Comparison of ENCODE assay signal across 9 mouse cellular contexts in genomic region chr5:134583884-134584213, GRCm38 (mm10). TPM values are rescaled to one million over a fixed set of nuclear protein-coding genes. Genes with fewer than 3 reads are reported as not detected.
DNase-seq lines count a peak whose midpoint lies in the region; ATAC-seq lines count a peak whose summit lies in the region.
"Had no signal": no experiment of that assay in that cellular context is flagged by ENCODE, and none has a peak within 500 bp of the region (broad histone marks: within the 10 kb centered on the region; RNA-seq: fewer than 3 reads in every experiment).

No protein-coding gene starts in this region.

- ATAC-seq in heart, embryonic 12.5 days (ENCODE audit: insufficient number of reproducible peaks, low FRiP score): no peak
- ATAC-seq in neural tube, embryonic 11.5 days (ENCODE audit: insufficient read depth, low FRiP score, low TSS enrichment): no peak
- ATAC-seq in intestine, embryonic 16.5 days: no peak
- no peak for ATAC-seq in neural tube, embryonic 15.5 days (ENCODE audit: low FRiP score)
- ATAC-seq in cerebellum, adult (ENCODE audit: insufficient number of reproducible peaks, low FRiP score, low TSS enrichment): no peak
- no peak for ATAC-seq in CD4-positive, CD25-positive, alpha-beta regulatory T cell, adult 4 months

- H3K27me3 ChIP-seq in heart, embryonic 12.5 days (replicated peaks): no peaks in the 10 kb centered on the region
- H3K27me3 ChIP-seq in neural tube, embryonic 11.5 days (ENCODE audit: control insufficient read depth, insufficient read depth, low read length): no peaks in the 10 kb centered on the region
- no peaks in the 10 kb centered on the region for H3K27me3 ChIP-seq in intestine, embryonic 16.5 days (replicated peaks; ENCODE audit: control insufficient read depth, insufficient read depth, low read length)
- H3K27me3 ChIP-seq in neural tube, embryonic 15.5 days (replicated peaks): no peaks in the 10 kb centered on the region

- H3K9me3 ChIP-seq in heart, embryonic 12.5 days (replicated peaks): no peaks in the 10 kb centered on the region
- no peaks in the 10 kb centered on the region for H3K9me3 ChIP-seq in neural tube, embryonic 11.5 days (ENCODE audit: control insufficient read depth, low read length)
- H3K9me3 ChIP-seq in intestine, embryonic 16.5 days (ENCODE audit: control insufficient read depth, low read length): no peaks in the 10 kb centered on the region
- H3K9me3 ChIP-seq in neural tube, embryonic 15.5 days (replicated peaks): no peaks in the 10 kb centered on the region

- WGBS in heart, embryonic 12.5 days: 75% methylated on average over 3 of the region's 3 CpGs
- WGBS in neural tube, embryonic 11.5 days: 78% methylated on average over 3 of the region's 3 CpGs
- WGBS in intestine, embryonic 16.5 days: 68% methylated on average over 3 of the region's 3 CpGs
- WGBS in neural tube, embryonic 15.5 days: 84% methylated on average over 3 of the region's 3 CpGs

- no peak for DNase-seq in heart, adult 18-20 months
- DNase-seq in neural tube, embryonic 11.5 days (ENCODE audit: low spot score): no peak
- DNase-seq in neural tube, embryonic 10.5 days (ENCODE audit: extremely low spot score, low spot score): no peak
- DNase-seq: adrenal gland, postnatal 10 days had no signal

- peak overlapping the region; percentile 96; the same call in 1 of the 2 replicates for H3K9ac ChIP-seq in heart, embryonic 12.5 days
- H3K9ac ChIP-seq in neural tube, embryonic 11.5 days (ENCODE audit: low read length): no peak overlapping the region
- peak overlapping the region; percentile 88; the same call in 1 of the 2 replicates for H3K9ac ChIP-seq in intestine, embryonic 16.5 days (ENCODE audit: low read depth, low read length)
- peak overlapping the region; percentile 95; the same call in 1 of the 2 replicates for H3K9ac ChIP-seq in neural tube, embryonic 15.5 days (replicated peaks)

- H3K4me1 ChIP-seq in heart, embryonic 12.5 days (replicated peaks): peaks cover 9% of the 10 kb centered on the region
- peaks cover 4% of the 10 kb centered on the region; the same call in 1 of the 2 replicates for H3K4me1 ChIP-seq in neural tube, embryonic 11.5 days (ENCODE audit: control insufficient read depth, insufficient read depth, low read length)
- peaks cover 8% of the 10 kb centered on the region for H3K4me1 ChIP-seq in intestine, embryonic 16.5 days (ENCODE audit: control insufficient read depth, insufficient read depth, low read length)
- peaks cover 16% of the 10 kb centered on the region for H3K4me1 ChIP-seq in neural tube, embryonic 15.5 days

- peak overlapping the region; percentile 98; the same call in 1 of the 2 replicates for H3K4me3 ChIP-seq in heart, embryonic 12.5 days
- no peak overlapping the region for H3K4me3 ChIP-seq in neural tube, embryonic 11.5 days (ENCODE audit: low read depth, low read length)
- H3K4me3 ChIP-seq in intestine, embryonic 16.5 days (ENCODE audit: low read length): 0 out of 2 replicates have a peak overlapping the region, but pooled peaks have one; percentile 89
- no peak overlapping the region for H3K4me3 ChIP-seq in neural tube, embryonic 15.5 days (replicated peaks)

- H3K36me3 ChIP-seq in heart, embryonic 12.5 days: peaks cover 17% of the 10 kb centered on the region
- 0 out of 2 replicates have a peak, but pooled peaks cover 2% of the 10 kb centered on the region for H3K36me3 ChIP-seq in neural tube, embryonic 11.5 days (ENCODE audit: control insufficient read depth, insufficient read depth, low read length)
- peaks cover 2% of the 10 kb centered on the region; the same call in 1 of the 2 replicates for H3K36me3 ChIP-seq in intestine, embryonic 16.5 days (ENCODE audit: control insufficient read depth, insufficient read depth, low read length)
- peaks cover 8% of the 10 kb centered on the region for H3K36me3 ChIP-seq in neural tube, embryonic 15.5 days

- H3K27ac ChIP-seq in heart, embryonic 12.5 days (ENCODE audit: poor library complexity, severe bottlenecking): no peak overlapping the region
- H3K27ac ChIP-seq in neural tube, embryonic 11.5 days (ENCODE audit: low read depth, low read length): no peak overlapping the region
- H3K27ac ChIP-seq in intestine, embryonic 16.5 days (ENCODE audit: low read length): no peak overlapping the region
- no peak overlapping the region for H3K27ac ChIP-seq in neural tube, embryonic 15.5 days (replicated peaks)

- H3K4me2 ChIP-seq in heart, embryonic 12.5 days: peak overlapping the region; percentile 89
- H3K4me2 ChIP-seq in neural tube, embryonic 11.5 days (ENCODE audit: low read depth): peak overlapping the region; percentile 72; the same call in 1 of the 2 replicates
- H3K4me2 ChIP-seq in intestine, embryonic 16.5 days (ENCODE audit: low read depth, low read length): peak overlapping the region; percentile 66; the same call in 1 of the 2 replicates
- peak overlapping the region; percentile 74 for H3K4me2 ChIP-seq in neural tube, embryonic 15.5 days

RNA-seq across cellular contexts. Expression of gene Rfc2, which starts 2.7 kb away (rescaled TPM):
- polyA plus RNA-seq in heart, embryonic 12.5 days (2016; fragmentation: Nextera tagmentation; extraction: Ambion mirVana): 199 TPM in 2 replicates
- total RNA-seq in heart, adult 18-20 months (2021): 10 to 100 TPM; 20.7 to 25.0 TPM
- polyA plus RNA-seq in neural tube, embryonic 11.5 days (2014; fragmentation: Nextera tagmentation; extraction: Ambion mirVana): 309 and 324 TPM in 2 replicates
- polyA plus RNA-seq in intestine, embryonic 16.5 days (2015; fragmentation: Nextera tagmentation; extraction: Ambion mirVana): 204 and 233 TPM in 2 replicates
- polyA plus RNA-seq in neural tube, embryonic 15.5 days (2015; fragmentation: Nextera tagmentation; extraction: Ambion mirVana): 185 and 216 TPM in 2 replicates
- polyA plus RNA-seq in CD4-positive, CD25-positive, alpha-beta regulatory T cell, adult 4 months (2017; shearing (Covaris generic)): 100 to 1,000 TPM; 134 to 185 TPM

RNA-seq across cellular contexts. Expression of gene Syna, which starts 23.9 kb away (rescaled TPM):
- not detected in 2 replicates for polyA plus RNA-seq in heart, embryonic 12.5 days (2016; fragmentation: Nextera tagmentation; extraction: Ambion mirVana)
- not detected for total RNA-seq in heart, adult 18-20 months (2021)
- polyA plus RNA-seq in neural tube, embryonic 11.5 days (2014; fragmentation: Nextera tagmentation; extraction: Ambion mirVana): not detected in 2 replicates
- not detected in 2 replicates for polyA plus RNA-seq in intestine, embryonic 16.5 days (2015; fragmentation: Nextera tagmentation; extraction: Ambion mirVana)
- 0.51 and 0.63 TPM in 2 replicates for polyA plus RNA-seq in neural tube, embryonic 15.5 days (2015; fragmentation: Nextera tagmentation; extraction: Ambion mirVana)
- under 1 TPM in 1 of 2 experiments, not detected in 1; 0.60 TPM for polyA plus RNA-seq in CD4-positive, CD25-positive, alpha-beta regulatory T cell, adult 4 months (2017; shearing (Covaris generic))
- total RNA-seq: adrenal gland, postnatal 10 days had no signal

RNA-seq across cellular contexts. Expression of gene Lat2, which starts 31.0 kb away (rescaled TPM):
- 2.4 and 2.8 TPM in 2 replicates for polyA plus RNA-seq in heart, embryonic 12.5 days (2016; fragmentation: Nextera tagmentation; extraction: Ambion mirVana)
- 1 to 10 TPM; 2.0 to 2.4 TPM for total RNA-seq in heart, adult 18-20 months (2021)
- polyA plus RNA-seq in neural tube, embryonic 11.5 days (2014; fragmentation: Nextera tagmentation; extraction: Ambion mirVana): 1.4 TPM in 2 replicates
- polyA plus RNA-seq in intestine, embryonic 16.5 days (2015; fragmentation: Nextera tagmentation; extraction: Ambion mirVana): 2.1 and 2.4 TPM in 2 replicates
- 3.4 and 3.9 TPM in 2 replicates for polyA plus RNA-seq in neural tube, embryonic 15.5 days (2015; fragmentation: Nextera tagmentation; extraction: Ambion mirVana)
- 10 to 100 TPM in 1 of 2 experiments, 1 to 10 TPM in 1; 6.2 to 15.8 TPM for polyA plus RNA-seq in CD4-positive, CD25-positive, alpha-beta regulatory T cell, adult 4 months (2017; shearing (Covaris generic))

RNA-seq across cellular contexts. Expression of gene Clip2, which starts 31.6 kb away (rescaled TPM):
- polyA plus RNA-seq in heart, embryonic 12.5 days (2016; fragmentation: Nextera tagmentation; extraction: Ambion mirVana): 2.5 and 2.7 TPM in 2 replicates
- total RNA-seq in heart, adult 18-20 months (2021): 1 to 10 TPM; 5.8 TPM
- polyA plus RNA-seq in neural tube, embryonic 11.5 days (2014; fragmentation: Nextera tagmentation; extraction: Ambion mirVana): 7.6 and 8.1 TPM in 2 replicates
- polyA plus RNA-seq in intestine, embryonic 16.5 days (2015; fragmentation: Nextera tagmentation; extraction: Ambion mirVana): 3.8 and 4.3 TPM in 2 replicates
- 10.4 and 12.1 TPM in 2 replicates for polyA plus RNA-seq in neural tube, embryonic 15.5 days (2015; fragmentation: Nextera tagmentation; extraction: Ambion mirVana)
- under 1 TPM; 0.52 to 0.54 TPM for polyA plus RNA-seq in CD4-positive, CD25-positive, alpha-beta regulatory T cell, adult 4 months (2017; shearing (Covaris generic))

RNA-seq across cellular contexts. Expression of gene Eif4h, which starts 55.4 kb away (rescaled TPM):
- 341 and 342 TPM in 2 replicates for polyA plus RNA-seq in heart, embryonic 12.5 days (2016; fragmentation: Nextera tagmentation; extraction: Ambion mirVana)
- total RNA-seq in heart, adult 18-20 months (2021): 100 to 1,000 TPM; 132 to 136 TPM
- polyA plus RNA-seq in neural tube, embryonic 11.5 days (2014; fragmentation: Nextera tagmentation; extraction: Ambion mirVana): 457 and 469 TPM in 2 replicates
- 362 and 396 TPM in 2 replicates for polyA plus RNA-seq in intestine, embryonic 16.5 days (2015; fragmentation: Nextera tagmentation; extraction: Ambion mirVana)
- 317 and 361 TPM in 2 replicates for polyA plus RNA-seq in neural tube, embryonic 15.5 days (2015; fragmentation: Nextera tagmentation; extraction: Ambion mirVana)
- polyA plus RNA-seq in CD4-positive, CD25-positive, alpha-beta regulatory T cell, adult 4 months (2017; shearing (Covaris generic)): 10 to 100 TPM; 94.2 to 96.9 TPM

Comparison
In these comparisons a context has a peak if more than half of its experiments do, and no peak if none do; other contexts are left out.
1. H3K4me3 ChIP-seq: peak in heart, embryonic 12.5 days (single experiment) and intestine, embryonic 16.5 days (single experiment); none in neural tube, embryonic 11.5 days (single experiment) and neural tube, embryonic 15.5 days (single experiment).
2. Peak in every context shown above with its lines, with median percentiles within 50 percentile points of each other: H3K4me2 ChIP-seq.